Mouse (Mus musculus) urinary bladder, postnatal 14 days (tissue): ENCODE results near the gene Lamtor2.
"Not testable (repeated sequence)": the region's sequence is repeated elsewhere in the genome, so short reads cannot be mapped to it uniquely, and the experiment has no call there.

Source experiments
- DNase-seq: peaks from one replicate; pipeline ENCODE4 v3.0.0; 2021; ENCODE audit warnings: low spot score

Lamtor2 gene

DNA sequence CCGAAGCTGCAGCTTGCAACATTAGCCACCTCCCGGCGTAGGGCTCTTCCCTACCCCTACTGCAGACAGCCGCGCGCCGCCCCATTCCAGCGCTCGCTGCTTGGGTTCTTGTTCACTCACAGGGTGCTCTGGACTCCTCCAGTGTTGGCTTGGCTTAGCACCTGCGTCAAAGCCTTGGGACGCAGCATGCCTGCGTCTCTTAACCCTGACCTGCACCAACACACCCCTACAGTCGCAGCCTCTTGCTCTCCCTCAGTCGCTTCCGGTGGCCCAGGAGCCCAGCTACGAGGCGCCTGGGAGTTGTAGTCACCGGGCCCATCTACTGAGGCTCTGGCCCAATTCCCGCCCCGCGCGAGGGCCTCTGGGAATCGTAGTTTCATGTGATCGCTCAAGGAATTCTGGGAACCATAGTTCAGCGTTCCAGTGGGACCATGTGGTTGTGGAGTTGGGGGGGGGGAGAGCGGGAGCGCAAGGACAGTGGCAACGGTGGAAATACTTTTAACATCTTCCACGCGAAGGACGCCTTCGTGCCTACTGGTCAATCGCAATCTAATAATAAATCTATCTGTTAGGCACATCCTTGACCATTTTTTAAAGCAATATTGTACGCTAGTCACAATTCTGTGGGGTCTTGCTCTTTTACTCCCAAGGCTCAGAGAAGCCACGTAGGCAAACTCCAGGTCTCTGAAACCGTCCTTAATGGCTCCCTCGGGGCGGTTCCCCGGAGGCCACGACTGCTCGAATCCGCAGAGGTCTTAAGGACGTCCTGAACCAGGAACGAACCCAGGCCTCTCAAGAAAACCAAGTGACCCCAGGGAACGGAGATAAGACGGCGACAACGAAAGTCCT, at the start of gene Lamtor2:
TSS of gene Lamtor2 (minus strand) at position 399 of the 849 bp plus-strand sequence.
- DNase-seq = peak; percentile 98

DNA sequence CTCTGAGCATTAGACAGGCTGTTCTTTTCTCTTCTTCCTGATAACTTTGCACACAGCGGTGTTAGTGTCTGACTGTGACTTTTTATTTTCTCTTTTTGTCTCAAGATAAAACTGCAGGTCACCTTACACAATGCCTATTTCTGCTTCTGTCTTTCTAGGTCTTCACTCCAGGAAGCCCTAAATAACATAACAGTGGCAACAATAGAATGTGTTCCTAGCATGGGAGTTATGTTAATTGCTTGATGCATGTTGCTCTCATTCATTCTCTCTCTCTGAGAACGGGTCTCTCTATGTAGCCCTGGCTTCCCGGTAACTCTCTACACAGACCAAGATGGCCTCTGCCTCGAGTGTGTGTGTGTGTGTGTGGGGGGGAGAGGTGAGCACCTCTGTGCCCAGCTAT, 49.6 kb upstream of the Lamtor2 start:
- no peak for DNase-seq

DNA sequence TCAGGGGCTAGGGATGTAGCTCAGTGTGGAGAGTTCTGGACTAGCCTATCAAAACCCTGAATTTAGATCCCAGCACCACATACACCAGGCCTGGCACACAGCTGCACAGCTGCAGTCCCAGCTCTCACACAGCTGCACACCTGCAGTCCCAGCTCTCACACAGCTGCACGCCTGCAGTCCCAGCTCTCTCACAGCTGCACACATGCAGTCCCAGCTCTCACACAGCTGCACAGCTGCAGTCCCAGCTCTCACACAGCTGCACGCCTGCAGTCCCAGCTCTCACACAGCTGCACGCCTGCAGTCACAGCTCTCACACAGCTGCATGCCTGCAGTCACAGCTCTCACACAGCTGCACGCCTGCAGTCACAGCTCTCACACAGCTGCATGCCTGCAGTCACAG, 43.7 kb upstream of the Lamtor2 start:
- not testable (repeated sequence) for DNase-seq

DNA sequence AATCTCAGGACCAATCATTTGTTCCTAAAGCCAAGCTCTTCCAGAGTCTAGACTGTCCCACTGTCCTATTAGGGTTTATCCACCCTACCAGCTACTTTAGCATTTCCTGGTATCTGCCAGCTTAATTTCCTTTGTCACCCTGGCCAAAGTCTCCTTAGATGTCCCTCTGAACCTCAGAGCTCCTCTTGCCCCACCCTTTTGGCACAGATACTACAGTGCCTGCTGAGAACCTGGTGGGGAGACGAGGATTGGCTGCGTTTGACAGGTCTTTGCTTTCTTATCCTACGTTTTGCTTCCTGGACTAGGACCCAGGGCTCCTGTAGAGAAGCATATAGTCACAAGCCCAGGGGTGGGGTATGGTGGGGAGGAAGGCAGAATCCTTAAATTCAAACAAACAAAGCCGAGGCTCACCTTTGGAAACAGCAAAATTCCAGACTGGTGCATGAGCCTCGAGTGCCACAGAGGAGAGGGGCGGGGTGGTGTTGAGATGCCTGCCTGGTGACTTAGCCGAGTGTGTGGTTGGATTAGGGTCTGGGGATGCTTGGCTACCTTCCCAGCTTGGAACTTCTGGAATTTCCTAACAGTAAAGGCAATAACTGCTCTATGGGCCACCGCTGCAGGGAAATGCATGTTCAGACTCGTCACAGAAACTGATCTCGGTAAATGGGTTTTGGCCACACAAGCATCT, 41.2 kb upstream of the Lamtor2 start:
- no peak for DNase-seq

DNA sequence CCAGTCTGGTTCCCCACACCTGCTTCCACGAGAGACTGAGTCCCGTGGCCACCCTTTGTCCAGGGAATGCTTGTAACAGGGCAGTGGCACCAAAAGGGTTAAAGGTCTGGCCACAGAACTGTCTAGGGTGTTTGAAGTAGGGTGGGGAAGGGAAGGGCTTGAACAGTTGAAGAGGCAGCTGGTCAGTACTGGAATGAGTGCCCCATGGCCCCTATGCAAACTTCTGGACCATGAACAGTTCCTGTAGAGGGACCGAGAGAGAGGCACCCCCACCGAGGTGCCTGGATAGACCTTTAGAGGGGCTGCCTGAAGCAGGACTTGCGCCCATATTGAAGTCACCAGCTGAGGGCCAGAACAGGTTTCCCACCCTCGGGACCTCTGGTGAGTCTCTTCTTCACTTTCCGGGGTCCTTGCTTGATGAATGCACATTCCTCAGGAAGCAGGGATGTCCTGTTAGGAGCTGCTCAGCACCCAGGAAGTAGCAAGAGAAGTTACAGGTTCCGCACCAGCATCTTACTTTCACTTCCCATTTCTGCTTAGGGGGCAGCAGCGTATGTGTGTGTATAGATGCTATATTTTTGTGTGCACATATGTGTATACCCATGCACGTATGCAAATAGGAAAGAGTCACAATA, 40.2 kb upstream of the Lamtor2 start:
- DNase-seq = no peak

DNA sequence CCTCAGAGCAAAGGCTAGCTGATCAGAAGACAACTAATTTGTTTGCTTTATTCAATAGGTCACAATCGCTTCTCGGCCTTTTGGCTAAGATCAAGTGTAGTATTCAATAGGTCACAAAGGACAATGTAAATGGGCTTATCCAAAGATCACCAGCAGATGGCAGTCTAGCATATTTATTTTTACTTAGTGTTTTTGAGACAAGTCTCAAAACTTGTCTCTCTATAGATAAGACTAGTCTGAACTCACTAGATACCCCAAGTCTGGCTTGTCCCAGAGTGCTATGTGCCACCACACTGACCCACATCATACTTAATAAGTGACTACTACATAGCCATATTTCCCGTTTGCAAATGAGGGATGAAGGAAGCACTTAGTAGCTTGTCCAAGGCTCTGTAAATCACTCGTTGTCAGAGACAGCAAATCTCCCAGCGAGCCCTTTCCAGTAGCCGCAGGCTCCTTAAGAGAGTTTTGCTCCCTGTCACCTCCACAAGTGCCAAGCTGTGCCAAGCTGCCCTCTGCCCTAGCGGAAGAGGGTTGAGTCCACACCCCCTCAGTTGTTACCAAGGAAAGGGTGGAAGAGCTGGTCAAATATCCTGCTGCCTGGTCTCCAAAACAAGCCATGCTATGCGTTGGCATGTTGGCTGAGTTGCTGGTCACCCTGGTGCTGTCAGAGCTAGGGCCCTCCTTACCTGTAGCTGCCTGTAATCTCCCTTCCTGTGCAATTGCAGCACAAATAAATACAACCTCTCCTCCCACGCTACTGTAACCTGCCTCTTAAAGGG, 39.3 kb upstream of the Lamtor2 start:
- DNase-seq = peak; percentile 58

DNA sequence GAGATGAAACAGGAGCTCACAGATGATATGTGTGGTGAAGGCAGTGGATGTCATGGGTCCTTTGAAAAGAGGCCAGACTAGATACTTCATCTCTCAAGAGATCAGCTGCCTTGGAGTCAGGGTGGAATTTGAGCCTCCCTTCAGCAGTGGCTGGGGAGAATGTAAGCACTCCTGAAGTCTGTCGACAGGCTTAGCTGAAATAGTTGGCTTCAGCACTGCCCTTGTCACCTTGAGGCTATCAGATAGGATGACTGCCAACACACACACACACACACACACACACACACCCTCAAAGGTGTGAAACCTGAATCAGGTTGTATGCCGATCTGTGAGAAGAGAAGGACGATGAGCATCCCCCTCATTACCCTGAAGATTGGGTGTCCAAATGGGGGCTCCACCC, 38.2 kb upstream of the Lamtor2 start:
- DNase-seq = no peak

DNA sequence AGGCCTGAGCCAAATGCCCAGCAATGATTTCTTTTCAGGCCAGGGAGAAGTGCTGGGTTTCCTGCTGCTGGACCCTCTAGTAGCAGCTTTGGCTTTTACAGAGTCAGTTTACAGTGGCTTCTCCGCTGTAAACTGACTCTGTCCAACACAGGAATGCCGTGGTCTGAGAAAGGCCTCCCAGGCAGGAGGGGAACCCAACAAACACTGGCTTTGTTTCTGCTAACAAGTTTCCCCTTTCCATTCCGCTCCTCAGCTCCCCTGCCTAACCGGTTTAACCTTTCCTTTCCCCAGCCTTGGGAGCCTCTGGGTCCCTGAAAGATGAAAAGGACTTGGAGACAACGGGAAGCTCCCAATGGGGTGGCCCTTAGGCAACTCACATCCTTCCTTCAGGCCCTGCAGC, 37.4 kb upstream of the Lamtor2 start:
- DNase-seq = no peak

DNA sequence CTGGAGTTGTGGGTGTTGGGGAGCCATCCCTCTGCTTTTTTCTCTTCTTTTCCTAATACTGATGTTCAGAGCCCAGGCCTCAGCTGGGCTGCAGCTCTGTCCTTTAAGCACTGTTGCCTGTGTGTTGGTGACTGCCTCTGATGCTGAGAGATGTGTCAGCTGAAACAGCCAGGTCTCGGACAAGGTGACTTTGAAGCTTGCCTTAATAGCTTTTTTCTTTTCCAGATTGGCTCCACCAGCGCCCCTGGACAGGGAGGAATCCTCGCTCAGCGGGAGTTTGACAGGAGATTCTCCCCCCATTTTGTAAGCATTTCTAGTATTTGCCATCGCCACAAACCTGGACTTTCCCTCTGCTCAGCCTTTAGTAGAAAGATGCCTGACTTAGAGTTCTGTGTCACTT, 33.8 kb upstream of the Lamtor2 start:
- no peak for DNase-seq

DNA sequence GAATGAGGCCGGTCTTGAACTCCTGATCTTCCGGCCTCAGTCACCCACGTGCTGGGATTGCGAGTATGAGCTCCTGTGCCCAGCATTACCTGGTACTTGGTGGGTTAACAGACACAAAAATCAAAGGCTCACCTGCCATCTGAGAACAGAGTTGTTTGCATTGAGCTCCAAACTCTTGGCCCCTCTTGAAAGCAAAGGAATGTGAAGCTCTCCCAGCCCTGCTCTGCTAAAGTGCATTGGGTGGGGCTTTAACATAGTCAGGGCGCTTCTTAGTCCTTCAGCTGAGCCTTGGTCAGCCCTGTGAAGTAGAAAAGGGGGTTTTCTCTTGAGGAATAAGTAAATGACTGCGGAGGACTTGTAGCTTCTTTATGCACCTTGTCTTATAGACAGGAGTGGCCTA, 32.9 kb upstream of the Lamtor2 start:
- no peak for DNase-seq

DNA sequence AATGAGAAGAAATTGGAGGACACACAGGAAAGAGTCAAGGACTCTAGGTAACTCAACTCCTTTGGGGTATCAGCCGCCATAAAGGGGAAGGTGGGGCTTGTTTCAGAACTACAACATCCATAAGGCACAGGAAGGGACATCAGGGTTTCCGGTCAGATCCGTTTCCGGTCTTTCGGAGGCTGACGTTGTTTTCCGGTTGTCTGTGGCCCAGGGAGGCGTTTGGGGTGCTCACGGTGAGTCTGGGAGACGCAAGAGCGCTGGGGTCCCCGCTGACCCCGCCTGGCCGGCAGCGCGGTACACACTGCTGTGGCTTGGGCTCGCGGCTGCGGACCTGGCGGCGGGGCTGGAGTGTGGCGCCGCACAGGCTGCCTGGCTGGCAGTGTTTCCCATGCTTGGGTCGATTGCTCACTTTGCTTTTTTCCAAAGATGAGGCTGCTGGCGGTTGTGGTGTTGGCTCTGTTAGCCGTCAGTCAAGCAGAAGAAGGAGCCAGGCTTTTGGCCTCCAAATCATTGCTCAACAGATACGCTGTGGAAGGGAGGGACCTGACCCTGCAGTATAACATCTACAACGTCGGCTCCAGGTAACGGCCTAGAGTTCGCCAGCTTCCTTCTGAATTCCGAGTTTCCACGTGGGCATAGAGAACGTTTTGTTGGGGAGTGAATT, 26.7 kb upstream of the Lamtor2 start:
- DNase-seq = peak; percentile 79

DNA sequence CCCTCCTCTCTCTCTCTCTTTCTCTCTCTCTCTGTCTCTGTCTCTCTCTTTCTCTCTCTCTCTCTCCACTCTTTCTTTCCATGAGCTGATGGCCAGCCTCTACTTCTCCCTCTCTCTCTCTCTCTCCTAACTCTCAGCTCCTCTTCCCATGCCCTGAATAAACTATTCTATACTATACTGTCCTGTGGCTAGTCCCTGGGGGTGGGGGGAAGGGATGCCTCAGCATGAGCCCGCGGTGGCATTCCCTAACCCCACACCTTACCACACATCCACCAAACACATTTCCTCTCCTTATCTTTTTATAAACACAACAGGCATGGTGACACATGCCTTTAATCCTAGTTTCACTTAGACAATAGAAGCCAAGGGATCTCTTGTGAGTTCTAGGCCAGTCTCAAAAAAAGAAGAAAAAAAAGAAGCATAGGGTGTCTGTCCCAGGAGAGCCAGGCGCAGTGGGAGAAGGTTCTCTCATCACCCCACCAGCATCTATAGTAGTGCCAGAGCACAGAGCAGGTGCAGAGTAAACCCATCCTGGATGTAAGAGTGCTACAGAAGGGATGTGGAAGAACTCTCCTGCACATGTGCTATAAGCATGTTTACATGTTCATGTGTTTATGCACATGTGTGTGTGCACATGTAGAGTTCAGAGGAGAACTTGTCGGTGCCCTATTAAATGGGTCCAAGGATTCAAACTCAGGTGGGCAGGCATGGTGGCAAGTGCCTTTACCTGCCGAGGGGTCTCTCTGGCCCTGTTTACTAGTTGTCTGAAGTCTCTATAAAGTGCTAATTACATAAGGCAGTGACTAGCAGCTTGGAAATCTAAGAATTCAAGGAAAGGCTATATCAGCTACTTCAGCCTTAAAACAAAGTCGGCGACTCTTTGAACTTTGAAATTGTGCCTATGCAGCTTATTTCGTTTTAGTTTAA, 25.9 kb upstream of the Lamtor2 start:
- DNase-seq = no peak

DNA sequence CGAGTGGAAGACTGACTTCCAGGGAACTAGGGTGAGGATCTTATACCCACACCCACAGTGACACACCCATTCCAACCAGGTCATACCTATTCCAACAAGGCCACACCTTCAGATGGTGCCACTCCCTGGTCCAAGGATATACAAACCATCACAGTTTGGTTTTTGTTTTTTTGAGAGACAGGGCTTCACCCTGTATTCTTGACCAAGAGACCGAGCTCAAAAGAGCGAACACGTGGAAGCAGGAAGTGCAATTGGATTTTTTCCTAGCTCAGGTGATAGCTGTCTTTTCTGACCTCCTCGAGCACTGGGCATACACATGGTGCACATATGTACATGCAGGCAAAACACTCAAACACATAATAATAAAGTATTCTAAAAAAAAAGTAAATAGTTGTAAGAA, 25.0 kb upstream of the Lamtor2 start:
- DNase-seq = not testable (repeated sequence)

DNA sequence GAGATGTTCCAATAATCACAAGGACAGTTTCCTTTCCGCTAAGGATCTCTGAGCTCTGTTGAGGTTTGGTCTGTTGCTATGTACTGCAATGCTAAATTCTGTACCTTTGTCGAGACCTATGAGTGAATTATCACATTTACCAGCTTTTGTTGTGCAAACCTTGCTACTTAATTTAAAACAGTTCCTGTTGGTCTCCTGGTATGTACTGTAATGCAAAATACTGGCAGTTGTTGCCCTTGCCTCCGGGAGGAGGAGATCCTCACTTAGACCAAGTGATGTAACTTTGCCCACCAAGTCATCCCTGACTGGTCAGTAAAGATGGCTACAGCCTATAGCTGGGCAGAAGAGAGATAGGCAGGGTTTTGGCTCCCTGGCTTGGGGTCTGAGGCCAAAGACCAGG, 22.7 kb upstream of the Lamtor2 start, which contains the start of gene Ssr2:
TSS of gene Ssr2 (plus strand) at position 337 of the 400 bp plus-strand sequence.
- no peak for DNase-seq

DNA sequence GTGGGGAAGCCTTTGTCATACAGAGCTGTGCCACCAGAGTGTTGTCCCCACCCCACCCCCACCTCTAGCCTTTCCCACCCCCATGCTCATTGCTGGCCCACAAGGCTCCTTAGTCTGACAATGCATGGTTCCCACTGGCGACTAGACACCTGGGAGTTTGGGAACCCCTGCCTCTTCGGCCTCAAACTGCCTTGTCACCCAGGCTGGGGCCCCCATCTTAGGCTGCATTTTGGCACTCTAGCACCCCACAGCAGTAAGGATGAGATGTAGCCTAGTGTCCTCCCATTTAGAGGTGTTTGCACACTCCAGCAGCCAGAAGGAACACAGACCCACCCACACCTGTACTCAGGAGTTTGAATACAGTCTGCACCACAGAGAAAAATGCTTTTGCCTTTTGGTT, 20.9 kb upstream of the Lamtor2 start:
- DNase-seq = no peak

DNA sequence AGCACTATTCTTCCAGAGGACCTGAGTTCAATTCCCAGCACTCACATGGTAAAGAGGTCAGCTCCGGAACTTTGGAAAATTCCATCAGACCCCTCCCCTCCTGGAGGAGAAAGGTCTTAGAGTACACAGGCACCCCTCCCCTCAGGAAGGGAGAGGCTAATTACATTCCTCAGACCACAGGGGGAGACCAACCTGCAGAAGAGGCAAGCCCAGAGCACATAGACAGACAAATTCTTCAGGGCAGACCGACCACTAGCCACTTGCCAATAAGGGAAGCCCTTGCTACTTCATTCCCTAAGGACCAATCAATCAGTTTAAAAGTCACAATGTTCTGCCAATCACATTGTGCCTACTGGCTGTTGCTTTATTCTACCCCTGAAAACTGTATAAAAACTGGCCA, 20.0 kb upstream of the Lamtor2 start:
- DNase-seq = no peak

DNA sequence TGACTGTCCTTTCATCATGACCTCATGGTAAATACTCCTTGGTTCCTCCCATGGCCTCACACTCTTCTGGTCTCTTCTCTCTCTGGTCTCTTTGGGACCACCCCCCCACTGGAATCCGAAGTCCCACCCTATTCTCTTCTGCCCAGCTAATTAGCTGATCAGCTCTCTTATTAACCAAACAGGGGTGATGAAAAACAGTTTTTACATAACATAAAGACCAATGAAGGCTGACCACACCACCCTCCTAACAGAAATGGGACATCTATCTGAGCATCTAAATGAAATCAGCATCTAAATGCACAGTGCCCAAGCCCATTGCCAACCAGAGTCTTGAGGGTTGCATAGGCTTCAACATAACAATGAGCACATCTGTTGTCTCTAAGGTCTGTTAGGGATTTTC, 19.0 kb upstream of the Lamtor2 start:
- no peak for DNase-seq

DNA sequence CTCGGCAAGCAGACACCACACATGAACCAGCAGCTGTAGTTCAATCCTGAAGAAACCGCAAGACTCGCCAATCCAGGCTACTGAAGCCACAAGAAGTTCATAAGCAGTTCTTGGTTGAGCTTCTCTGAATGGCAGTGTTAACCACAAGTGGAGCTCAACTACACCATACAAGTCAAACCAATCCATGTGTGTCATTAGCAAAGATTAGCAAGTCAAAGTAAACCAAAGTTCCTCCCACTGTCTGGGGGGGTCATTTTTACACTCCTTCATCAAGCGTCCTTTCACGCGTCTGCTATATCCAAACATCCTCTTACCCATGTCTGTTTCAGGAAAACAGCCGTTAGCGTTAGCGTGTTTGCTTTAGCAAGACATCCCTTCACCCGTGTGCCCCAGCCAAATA, 17.5 kb upstream of the Lamtor2 start:
- no peak for DNase-seq

DNA sequence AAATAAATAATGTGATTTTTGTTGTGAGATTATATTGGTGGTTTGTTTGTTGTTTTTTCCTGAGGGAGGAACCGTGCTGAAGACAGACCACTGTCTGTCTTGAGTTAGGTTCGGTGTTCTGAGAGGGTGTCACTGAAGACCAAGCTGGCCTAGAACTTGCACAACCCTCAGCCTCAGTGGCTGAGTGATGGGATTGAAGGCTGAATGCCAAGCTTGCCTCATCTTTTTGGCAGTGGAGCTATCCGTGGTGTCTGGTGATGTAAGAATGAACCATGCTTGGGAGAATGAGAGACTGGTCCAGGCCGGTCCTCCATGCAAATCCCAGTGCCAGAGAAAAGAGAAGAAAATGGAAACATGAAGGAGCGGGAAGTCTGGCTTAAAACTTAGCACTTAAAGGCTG, 16.8 kb upstream of the Lamtor2 start:
- no peak for DNase-seq

DNA sequence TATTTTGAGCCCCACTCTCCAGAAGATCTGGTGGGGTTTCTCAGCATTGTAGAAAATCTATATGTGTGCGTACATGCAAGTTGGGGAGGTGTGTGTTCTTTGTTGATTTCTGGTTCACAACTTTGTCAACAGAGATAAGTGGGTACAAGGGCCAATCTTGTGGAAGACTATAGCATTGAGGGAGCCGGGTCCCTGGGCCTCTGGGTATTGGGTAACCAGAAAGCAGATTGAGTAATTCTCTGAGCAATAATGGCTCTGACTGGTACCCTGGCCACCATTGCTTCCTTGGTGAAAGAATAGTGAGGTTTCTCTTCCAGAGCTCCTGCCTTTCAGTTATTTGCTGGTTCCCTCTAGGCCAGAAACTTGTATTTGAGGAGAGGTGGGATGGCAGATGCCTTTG, 16.2 kb upstream of the Lamtor2 start:
- no peak for DNase-seq

DNA sequence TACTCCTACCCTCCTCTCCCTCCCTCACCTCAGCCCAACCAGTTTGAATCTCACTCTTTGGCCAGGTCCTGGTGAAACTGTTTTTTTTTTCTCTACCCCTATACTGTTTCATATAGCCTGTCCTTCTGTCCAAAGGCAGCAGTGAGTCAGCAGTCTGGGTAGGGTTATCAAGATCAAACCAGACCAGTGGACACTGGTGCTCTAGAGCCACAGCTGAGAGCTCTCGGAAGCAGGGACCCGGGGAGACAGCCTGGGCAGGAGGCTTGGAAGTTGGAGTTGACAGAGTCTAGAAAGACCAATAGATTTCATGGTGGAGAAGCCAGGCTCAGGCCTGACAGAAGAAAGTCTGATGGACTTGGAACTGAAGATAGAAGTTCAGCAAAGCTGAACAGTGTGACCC, 15.7 kb upstream of the Lamtor2 start:
- DNase-seq = no peak
